Mouse (Mus musculus): ENCODE data around the gene Gm5447.

- TF ChIP-seq CTCF (IDR thresholded peaks at IDR 0.05 in 2 of 3, conservative IDR thresholded peaks at IDR 0.05 in 1 of 3; ENCODE audit: control insufficient read depth in 1 of 3, insufficient read depth in 1 of 3, low read depth in 2 of 3, low read length in 3 of 3, poor library complexity in 1 of 3, severe bottlenecking in 1 of 3) (no peak), RCOR1 (IDR thresholded peaks at IDR 0.05; ENCODE audit: low read depth, low read length) (no peak), MYC (IDR thresholded peaks at IDR 0.05; ENCODE audit: low read depth, low read length) (no peak), RAD21 (IDR thresholded peaks at IDR 0.05; ENCODE audit: low read depth, low read length) (no peak)
Measured at GRCm38 (mm10) chr13:30931613-30932012, 42.4 kb upstream of the Gm5447 start.

Data from MEL (cell line).